Mouse (Mus musculus) bone marrow macrophage, adult 2 months (primary cell): ENCODE results near the gene Lama2. TPM values are rescaled to one million over a fixed set of nuclear protein-coding genes. Genes with fewer than 3 reads are reported as not detected.

Experiments
- H3K27ac ChIP-seq: 2 replicates; pipeline ENCODE4 v1.5.1; 2012; ENCODE audit warnings: low read depth, low read length; ENCODE audit not compliant: insufficient read depth
- H3K4me1 ChIP-seq: 2 replicates; pipeline ENCODE4 v1.6.1; 2012; ENCODE audit warnings: low read length; ENCODE audit not compliant: control insufficient read depth, insufficient read depth
- H3K4me3 ChIP-seq: 2 replicates; pipeline ENCODE4 v1.5.1; 2012; ENCODE audit warnings: mild to moderate bottlenecking, low read length, moderate library complexity; ENCODE audit not compliant: insufficient read depth
- CTCF ChIP-seq: IDR thresholded peaks from 2 replicates; pipeline ENCODE4 v1.5.1; 2012; ENCODE audit warnings: low read depth, mild to moderate bottlenecking, low read length, moderate library complexity
- POLR2A ChIP-seq: IDR thresholded peaks from 2 replicates; pipeline ENCODE4 v1.6.1; 2012; ENCODE audit warnings: mild to moderate bottlenecking, low read depth, low read length, borderline replicate concordance
- polyA plus RNA-seq: library from polyadenylated mRNA; stranded (reverse); fragments of >200 nt; gene quantifications from 2 replicates; pipeline ENCODE4 v1.2.4, GENCODE M21; 2012; ENCODE audit not compliant: missing spikeins, insufficient read depth, insufficient read length

Lama2 gene
- polyA plus RNA-seq, 1 experiment = not detected

GRCm38 (mm10) chr10:27047196-27047595 lies 572.4 kb downstream of the Lama2 start:
- Histone ChIP-seq H3K4me3 (no peak overlapping the region), H3K27ac (no peak overlapping the region), H3K4me1 (no peaks in the 10 kb centered on the region)
- TF ChIP-seq POLR2A (no peak), CTCF (no peak)

- no peak overlapping the region for H3K4me3 ChIP-seq
- H3K4me1 ChIP-seq = no peaks in the 10 kb centered on the region
- no peak overlapping the region for H3K27ac ChIP-seq
- no peak for TF ChIP-seq POLR2A
- no peak for TF ChIP-seq CTCF
These were observed 577.7 kb downstream of the Lama2 start for GRCm38 (mm10) chr10:27041812-27042211.

GRCm38 (mm10) chr10:27022707-27023106 lies 596.9 kb downstream of the Lama2 start:
- Histone ChIP-seq H3K27ac (no peak overlapping the region), H3K4me3 (no peak overlapping the region), H3K4me1 (no peaks in the 10 kb centered on the region)
- TF ChIP-seq CTCF (no peak), POLR2A (no peak)

- no peak overlapping the region for H3K4me3 ChIP-seq
These were observed 606.7 kb downstream of the Lama2 start for GRCm38 (mm10) chr10:27012804-27013365.

GRCm38 (mm10) chr10:27007364-27007763 lies 612.2 kb downstream of the Lama2 start:
- H3K27ac ChIP-seq = no peak overlapping the region
- TF ChIP-seq CTCF (no peak), POLR2A (no peak)
- H3K4me1 ChIP-seq = no peaks in the 10 kb centered on the region
- H3K4me3 ChIP-seq = no peak overlapping the region

More at GRCm38 (mm10) chr10:27012804-27013365, 606.7 kb downstream of the Lama2 start:
- Histone ChIP-seq H3K4me1 (no peaks in the 10 kb centered on the region), H3K27ac (no peak overlapping the region)
- TF ChIP-seq POLR2A (no peak), CTCF (no peak)

- no peak for TF ChIP-seq CTCF
- no peak for TF ChIP-seq POLR2A
- no peak overlapping the region for H3K27ac ChIP-seq
- H3K4me1 ChIP-seq = no peaks in the 10 kb centered on the region
- no peak overlapping the region for H3K4me3 ChIP-seq
These were observed 613.8 kb downstream of the Lama2 start for GRCm38 (mm10) chr10:27005716-27006115.

- TF ChIP-seq CTCF (no peak), POLR2A (no peak)
- no peaks in the 10 kb centered on the region for H3K4me1 ChIP-seq
- H3K27ac ChIP-seq = no peak overlapping the region
- H3K4me3 ChIP-seq = no peak overlapping the region
These were observed 617.9 kb downstream of the Lama2 start for GRCm38 (mm10) chr10:27001554-27002178.

GRCm38 (mm10) chr10:26996684-26997083 lies 622.9 kb downstream of the Lama2 start:
- Histone ChIP-seq H3K27ac (no peak overlapping the region), H3K4me3 (no peak overlapping the region), H3K4me1 (peaks cover 8% of the 10 kb centered on the region)
- TF ChIP-seq CTCF (no peak), POLR2A (no peak)

GRCm38 (mm10) chr10:26995987-26996386 lies 623.6 kb downstream of the Lama2 start:
- TF ChIP-seq POLR2A (no peak), CTCF (no peak)
- Histone ChIP-seq H3K4me3 (peak overlapping the region; percentile 18), H3K27ac (peak overlapping the region; percentile 40), H3K4me1 (peaks cover 8% of the 10 kb centered on the region)

GRCm38 (mm10) chr10:26995182-26995975 lies 624.2 kb downstream of the Lama2 start:
- Histone ChIP-seq H3K4me1 (peaks cover 8% of the 10 kb centered on the region), H3K4me3 (peak overlapping the region; percentile 18), H3K27ac (peak overlapping the region; percentile 40)
- TF ChIP-seq CTCF = no peak
- TF ChIP-seq POLR2A = no peak
